Mouse (Mus musculus): ENCODE results near the gene Gm10837.
"Not testable (repeated sequence)": the region's sequence is repeated elsewhere in the genome, so short reads cannot be mapped to it uniquely, and the experiment has no call there.

The Gm10837 gene

DNA sequence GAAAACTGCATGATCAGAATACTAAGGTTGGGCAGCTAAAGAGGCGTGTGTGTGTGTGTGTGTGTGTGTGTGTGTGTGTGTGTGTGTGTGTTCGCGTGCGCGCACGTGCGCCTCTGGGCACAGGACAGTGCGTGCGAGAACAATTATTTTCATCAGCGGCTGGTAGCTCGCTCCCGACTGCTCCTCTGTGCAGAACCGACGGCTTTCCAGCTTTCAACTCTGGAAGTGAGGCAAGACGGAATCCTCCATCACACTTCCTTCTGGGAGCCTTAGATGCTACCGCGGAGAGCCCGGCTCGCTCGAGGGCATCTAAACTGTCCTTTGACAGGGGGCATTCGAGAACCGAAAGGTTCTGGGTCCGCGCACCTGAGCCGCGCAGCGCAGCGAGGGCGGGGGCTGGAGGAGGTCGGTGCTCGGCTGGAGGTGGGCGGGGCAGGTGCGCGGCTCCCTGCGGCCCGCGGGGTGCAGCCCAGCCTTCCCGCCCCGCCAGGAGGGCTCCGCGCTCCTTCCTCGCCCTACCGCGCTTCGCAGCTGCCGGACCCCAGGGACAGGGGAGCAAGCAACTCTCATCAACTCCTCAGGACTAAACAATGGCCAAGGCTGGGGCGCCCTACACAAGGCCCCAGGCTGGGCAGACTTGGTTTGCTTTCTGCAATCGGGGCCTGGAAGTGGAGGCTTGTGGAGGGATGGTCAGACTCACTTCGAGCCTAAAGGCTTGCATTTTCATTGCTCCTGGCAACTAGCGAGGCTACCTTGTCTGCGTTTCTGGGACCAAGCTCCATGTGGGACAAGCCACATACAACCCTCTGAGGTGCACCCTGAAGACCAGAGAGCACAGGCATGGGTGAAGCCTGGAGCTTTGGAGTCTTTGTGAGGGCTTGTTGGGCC, at the start of gene Gm10837:
Gene Gm10837, plus strand, starts transcription at position 146 of the 888 bp plus-strand sequence.
- no peak for DNase-seq (ENCODE audit: low read depth)

DNA sequence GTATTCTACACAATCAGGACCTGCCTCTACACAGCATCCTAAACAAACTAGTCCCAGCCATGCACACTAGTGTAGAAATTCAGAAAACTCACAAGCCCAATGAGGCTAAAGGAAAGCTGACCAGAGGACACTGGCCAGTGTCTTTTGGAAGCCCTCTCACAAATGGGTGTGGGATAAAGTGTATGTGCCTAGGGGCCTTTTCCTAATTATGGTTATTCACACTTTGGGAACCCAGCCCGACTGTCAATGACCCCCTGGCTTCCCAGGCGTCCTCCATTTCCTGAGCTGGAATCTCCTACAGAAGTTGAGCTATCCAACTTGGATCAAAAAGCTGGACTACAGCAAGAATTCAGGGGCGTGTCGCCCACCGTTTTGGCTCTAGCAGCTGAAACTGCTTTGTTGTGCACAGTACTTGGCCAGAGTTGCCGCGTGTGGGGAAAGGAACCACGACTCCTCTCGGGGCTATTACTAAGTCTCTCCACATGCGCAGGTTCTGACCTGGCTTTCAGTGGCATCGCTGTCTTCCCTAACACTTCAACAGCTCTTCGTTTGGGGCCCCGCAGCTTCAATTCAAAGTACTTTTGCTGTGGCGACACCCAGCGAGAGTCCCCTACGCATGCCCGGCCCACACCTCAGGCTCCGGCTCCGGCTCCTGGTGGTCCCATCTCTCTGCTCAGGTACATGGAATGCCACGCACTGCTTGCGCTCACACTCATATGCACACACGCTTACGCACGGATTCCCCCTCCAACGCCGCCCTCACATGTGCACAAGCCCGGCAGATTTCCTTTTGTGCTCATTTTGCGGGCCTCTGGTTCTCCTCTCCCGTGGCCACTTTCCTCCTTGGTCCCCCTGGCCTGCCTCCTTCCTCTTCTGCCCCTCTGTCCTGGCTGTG, 40.5 kb upstream of the Gm10837 start:
- no peak for DNase-seq (ENCODE audit: low read depth)

DNA sequence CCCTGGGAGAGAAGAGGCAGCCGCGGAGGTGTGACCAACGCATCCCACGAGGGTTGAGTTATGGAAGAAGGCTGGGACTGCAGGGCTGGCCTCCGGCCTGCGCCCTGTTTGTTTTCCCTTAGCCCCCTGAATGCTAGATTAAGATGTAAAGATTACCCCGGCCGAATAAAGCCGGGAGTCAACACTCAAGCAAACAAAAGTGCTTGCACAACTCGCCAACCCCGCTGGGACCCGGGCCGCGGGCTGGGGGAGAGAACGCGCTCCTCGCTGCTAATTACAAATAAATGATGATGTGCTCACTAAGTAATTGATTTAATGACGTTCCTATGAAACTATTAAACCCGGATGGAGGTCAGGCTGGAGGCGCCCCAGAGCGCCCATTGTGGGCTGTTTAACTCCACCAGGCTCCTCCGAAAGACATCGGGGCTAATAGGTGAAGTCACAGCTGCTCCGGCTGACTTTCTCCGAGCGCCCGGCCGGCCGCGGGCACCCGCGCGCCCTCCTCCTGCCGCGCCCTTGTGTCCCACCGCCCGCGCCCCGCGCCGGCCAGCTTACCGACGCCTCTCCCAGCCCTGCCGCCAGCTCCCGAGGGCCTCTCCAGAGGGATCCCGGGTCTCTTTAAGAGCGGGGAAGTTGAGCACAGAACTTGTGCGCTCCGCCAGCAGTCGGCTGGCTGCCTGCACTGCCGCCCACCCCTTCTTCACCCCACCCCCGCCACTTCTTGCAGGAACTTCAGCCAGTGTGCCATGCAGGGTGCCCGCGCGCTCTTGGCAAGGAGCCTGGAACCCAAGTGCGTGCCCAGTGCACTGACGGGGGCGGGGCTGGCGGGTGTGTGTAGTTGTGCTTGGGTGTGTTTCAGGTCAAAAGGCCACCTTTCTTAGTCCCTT, 39.6 kb upstream of the Gm10837 start, which contains the start of gene Gm5089:
Gene Gm5089, minus strand, starts transcription at position 620 of the 887 bp plus-strand sequence.
- DNase-seq (ENCODE audit: low read depth) = no peak

DNA sequence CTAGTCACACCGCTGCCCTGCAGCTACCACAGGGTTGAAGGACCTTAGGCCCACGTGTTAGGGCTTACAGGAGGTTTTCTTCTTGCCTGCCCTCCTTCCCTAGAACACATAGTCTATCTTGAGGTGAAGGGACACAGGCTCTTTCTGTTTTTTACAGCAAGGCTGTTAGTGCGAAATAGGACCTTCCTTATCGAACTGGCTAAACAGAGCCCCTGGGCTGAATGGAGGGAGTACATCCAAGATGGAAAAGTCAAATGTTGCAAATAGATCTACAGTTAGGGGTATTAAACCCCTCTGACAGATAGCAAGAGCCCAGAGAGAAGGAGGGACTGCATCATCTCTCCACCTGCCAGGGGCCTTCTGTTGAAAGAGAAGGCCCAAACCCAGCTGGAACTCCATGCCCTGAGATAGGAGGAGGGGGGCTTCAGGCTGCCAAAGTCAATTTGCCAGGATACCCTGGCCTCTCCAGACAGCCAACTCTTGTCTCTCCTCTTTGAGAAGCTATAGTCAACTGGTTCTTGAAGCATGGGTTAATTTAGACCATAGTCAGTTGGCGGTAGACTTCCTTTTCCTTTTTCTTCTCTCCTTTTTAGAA, 38.7 kb upstream of the Gm10837 start:
- DNase-seq (ENCODE audit: low read depth) = no peak

DNA sequence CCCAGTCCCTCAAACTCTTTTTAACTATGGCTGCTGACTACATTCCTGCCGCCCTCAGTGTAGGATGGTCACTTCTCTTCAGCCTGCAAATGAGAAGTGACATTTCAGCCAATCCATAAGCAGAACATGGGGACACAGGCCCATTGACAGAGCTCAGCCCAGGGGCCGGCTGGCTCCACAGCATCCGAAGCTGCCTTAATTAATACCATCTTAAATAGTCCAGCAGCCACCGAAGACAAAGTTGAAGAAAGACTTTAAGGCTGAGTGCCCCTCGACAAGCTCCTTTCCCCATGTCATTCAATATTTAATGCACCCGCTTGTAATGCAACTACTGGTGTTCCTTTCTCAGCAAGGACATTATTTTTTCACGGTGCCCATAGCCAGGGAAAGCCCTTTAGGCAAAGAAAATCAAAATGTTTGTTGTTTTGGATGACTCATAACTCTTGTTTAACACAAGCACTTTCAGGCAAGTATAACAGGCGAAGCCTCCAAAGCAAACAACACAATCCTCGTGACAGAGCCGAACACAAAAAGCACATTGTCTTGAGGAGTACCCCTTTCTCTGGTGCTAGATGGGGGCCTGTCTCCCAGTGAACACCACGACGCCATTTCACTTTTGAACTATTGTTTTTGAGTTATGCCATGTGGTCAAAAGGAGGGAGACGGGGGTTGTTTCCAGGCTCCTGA, 37.5 kb upstream of the Gm10837 start:
- DNase-seq (ENCODE audit: low read depth) = no peak

DNA sequence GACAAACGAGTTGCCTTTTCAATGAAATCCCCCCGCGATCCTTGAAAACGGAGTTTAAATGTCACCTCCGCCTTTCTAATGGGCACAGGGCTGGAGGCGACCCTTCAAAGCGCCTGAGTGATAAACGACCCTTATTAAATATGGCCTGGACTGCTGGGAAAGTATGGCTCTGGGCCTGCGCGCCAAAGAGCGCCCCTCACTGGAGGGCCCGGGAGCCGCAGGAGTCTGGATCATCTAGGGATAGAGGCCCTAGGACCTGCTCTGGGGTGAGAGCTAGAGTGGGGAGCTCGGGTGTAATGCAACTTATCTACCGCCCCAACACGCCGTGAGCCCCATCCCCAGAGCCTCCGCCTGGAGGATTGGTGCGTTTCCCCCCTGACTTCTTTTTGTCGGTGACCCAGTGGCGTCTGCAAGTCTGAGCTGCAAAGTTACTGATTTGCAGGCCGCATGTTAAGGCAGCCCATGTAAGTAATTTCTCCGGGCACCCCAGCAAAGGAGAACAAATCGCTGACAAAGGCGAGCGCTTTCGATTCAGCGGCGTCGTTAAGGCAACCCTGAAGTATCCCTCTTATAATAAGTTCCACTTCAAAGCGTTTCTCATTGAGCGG, 36.9 kb upstream of the Gm10837 start:
- no peak for DNase-seq (ENCODE audit: low read depth)

DNA sequence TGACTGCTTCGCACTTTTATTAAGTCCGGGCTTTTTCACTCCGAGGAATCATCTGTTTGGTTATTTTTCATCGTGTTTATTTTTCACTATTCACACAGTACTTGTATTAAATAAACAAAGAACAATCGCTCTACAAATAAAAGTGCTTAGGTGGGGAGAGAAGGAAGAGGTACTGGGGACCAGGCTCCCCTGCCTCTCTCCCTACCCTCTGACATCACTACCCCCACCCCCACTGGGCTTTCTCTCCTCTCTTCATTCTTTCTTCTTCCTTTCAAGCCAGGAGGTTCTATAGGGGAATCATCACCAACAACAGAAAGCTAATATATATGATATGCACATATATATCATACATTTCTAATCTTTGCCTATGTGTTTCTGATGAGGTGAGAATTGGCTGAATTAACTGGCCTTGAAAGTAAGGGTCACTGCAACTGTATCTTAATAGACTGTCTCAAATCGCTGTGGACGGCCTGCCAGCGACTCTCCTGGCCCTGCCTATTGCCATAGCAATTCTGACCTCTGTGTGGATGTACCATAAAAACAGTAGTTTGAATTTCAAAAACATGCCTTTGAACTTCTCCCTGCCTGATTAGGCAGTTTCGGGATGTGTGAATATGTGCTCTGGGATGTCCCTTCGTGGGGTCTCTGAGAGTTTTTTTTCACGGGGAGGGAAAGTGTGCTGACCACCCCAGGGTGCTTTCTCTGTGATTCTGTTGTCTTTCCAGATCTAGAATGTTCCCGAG, 36.2 kb upstream of the Gm10837 start:
- DNase-seq (ENCODE audit: low read depth) = no peak

DNA sequence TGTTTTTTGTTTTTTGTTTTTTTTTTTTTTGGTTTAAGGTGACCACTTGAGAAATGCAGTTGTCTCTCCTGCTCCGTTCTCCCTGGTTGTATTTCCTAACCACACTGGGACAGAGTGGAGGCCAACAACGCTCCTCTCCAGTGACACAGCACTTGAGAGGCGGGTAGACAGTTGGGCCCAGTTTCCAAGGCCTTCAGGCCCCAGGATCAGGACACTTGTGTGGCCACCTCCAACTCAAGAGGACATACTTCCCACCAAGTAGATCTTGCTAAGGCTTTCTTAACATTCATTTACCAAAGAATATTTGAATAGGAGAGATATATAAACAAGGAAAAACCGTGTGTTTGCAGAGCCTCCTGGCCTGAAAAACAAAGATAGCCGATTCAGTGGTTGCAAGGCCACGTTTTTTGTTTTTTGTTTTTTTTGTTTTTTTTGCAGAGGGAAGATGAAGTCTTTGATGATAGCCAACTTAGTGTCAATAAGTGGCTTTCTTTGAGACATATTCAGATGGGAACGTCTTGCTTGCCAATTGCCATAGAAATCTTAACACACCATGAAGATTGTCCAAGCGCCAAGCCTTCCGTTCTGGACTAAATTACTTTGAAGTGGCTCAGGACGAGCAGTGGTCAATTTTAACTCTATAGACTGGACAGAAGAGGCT, 35.4 kb upstream of the Gm10837 start:
- DNase-seq (ENCODE audit: low read depth) = no peak

DNA sequence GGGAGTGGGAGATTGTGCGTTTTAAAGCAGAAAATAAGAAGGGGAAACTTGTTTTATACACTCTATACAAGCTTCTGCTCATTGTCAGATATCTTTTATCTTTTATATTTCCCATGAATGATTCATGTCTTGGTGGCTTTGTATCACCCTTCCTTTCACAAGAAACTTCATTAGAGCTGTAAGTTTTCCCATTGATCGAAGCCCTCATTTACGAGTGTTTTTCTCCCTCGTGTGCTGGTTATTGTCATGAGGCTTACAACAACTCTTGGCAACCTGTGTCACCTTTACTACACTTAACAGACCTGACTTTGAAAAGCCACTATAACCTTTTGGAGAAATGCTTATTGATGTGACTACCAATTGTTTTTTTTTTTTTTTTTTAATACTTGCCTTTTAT, 34.8 kb upstream of the Gm10837 start:
- DNase-seq (ENCODE audit: low read depth) = no peak

DNA sequence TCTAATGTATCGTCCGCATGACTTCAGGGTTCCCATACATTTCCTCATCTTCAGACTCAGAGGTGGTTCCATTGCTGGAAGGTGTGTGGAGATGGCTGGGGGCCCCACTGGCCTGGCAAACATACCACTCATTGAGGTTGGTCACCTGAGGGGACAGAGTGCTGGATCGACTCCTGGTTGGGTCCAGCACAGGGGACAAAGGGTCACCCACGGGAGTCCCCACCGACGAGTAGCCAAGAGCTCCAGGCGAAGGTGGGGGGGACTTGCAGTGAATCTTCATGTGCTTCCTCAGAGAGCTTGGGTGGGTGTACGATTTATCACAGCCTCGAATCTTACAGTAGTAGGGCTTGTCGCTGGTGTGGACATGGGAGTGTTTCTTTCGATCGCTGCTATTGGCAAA, 31.1 kb upstream of the Gm10837 start:
- not testable (repeated sequence) for DNase-seq (ENCODE audit: low read depth)

DNA sequence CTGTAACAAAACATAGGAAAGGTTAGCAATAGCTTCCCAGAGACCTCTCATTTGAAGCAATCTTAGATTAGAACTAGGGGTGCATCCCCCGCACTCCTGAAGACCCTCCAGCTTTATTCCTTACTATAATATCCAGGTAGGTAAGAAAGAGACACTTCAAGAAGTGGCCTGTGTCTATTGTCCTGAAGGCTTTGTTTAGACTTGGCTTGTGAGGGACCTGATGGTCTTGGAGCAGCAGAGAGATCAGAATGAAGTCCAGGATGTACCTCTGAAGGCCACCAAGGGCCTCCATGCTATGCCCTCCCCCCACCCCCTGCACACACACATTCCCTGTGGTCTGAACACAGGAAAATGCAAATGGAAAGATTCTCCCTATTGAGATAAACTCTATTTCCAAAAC, 30.6 kb upstream of the Gm10837 start:
- no peak for DNase-seq (ENCODE audit: low read depth)

DNA sequence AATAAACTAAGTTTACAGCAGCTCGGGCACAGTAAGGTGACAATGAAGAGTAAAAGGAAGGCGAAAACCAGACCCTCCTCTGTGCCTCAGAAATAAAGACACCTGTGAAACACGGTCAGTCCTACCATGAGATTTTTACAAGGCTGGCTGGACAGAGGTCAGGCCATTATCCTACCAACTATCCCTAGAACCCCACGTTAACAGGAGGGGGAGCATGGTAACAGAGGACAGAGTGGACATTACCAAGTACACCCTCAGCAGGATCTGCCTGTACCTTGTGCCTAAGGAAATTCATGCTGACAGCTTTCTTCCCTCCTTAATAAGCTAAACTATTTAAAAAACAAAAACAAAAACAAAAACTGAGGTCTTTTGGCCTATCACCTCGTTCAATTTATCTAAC, 30.2 kb upstream of the Gm10837 start:
- no peak for DNase-seq (ENCODE audit: low read depth)

DNA sequence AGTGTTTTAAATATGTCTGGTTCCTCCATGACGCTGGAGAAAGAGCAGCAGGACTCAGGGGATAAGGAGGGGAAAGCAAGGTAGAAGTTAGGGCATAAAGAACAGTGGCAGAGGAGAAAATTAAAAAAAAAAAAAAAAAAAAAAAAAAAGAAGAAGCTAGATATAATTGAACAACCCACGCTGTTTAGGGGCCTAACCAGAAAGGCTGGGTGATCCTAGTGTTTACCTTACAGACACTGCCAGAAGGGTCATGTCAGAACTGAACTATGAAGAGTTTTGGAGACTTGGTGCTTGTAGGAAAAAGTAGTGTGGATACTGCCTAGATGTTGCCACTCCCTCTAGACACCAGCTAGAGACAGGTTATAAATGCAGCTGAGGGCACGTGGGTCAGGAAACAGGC, 28.9 kb upstream of the Gm10837 start:
- DNase-seq (ENCODE audit: low read depth) = no peak

DNA sequence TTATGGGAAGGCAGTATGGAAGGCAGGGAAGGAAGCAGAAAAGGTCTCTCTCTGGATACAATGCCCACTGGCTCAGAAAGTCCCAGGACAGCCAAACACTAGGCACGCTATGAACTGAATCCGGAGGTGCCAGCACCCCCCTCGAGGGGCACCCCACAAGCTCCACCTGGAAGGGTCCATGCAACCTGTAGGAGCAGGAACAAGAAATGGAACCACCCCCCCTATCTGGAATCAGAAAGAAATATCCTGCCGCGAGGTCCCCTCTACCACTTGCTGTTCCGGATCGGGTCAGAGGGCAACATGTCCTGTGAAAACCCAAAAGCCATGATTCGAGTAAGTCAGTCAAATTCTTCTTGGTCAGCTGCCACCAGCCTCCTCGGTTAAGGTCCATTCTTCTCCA, 28.4 kb upstream of the Gm10837 start:
- no peak for DNase-seq (ENCODE audit: low read depth)

DNA sequence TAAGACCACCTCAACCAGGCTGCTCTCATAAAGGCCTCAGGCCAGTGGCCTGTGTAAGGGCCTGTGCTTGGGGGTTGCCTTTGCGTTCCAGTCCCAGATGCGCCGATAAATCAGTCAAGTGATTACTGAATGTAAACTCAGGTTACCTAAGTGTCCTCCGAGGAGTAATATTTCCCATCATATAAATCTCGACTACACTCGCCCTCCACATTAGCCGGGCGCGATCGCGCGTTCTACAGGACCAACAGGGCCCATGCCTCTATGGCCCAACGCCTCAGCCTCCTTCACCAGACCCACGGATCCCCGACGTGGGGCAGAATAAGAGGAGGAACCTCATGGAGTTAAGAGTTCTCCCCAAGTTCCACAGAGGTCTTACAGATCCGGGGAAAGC, 27.7 kb upstream of the Gm10837 start:
- no peak for DNase-seq (ENCODE audit: low read depth)

DNA sequence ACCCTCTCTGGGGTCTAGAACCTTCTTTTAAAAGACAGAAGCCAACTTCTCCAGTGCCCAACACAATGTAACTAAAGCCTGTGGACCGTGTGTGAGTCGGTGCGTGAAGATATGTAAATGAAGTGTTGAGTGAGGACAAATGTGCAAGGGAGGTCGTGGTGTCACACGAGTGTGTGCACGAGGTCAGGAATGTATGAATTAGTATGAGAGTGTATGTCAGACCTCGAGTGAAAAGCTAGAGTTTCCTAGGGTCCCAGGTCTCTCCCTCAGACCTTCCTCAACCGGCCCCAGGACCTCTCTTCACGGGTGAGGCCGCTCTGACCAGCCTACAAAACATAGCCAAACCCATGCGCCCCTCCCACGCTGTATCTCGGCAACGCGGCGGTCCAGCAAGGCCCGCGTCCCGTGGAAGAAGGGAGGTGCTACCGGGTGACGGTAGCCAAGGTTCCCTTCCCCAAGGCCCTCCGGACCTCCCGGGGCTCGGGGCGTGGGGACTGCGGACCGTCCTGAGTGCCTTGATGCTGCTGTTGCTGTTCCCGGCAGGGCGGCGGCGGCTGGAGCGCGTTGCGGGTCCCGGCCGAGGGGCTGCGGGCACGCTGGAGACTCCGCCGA, 27.2 kb upstream of the Gm10837 start:
- no peak for DNase-seq (ENCODE audit: low read depth)

DNA sequence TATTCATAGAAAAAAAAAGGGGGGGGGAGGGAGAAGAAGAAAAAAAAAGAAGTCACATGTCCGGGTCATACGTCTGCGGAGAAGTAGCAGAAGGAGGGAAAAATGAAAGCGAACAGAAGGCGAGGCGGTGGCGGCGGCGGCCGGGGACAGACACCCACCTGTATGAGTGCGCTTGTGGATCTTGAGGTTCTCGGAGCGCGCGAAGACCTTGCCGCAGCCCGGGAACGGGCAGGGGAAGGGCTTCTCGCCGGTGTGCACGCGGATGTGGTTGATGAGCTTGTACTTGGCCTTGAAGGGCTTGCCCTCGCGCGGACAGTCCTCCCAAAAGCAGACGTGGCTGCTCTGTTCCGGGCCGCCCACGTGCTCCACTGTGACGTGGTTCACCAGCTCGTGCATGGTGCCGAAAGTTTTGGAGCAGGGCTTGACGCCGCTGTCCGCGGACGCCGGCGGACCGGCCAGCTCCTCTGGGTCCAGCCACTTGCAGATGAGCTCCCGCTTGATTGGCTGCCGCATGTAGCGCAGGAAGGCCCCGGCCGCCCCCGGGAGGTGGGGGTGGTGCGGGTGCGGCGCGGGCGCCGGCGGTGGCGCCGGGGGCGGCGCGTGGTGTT, 26.5 kb upstream of the Gm10837 start:
- not testable (repeated sequence) for DNase-seq (ENCODE audit: low read depth)

DNA sequence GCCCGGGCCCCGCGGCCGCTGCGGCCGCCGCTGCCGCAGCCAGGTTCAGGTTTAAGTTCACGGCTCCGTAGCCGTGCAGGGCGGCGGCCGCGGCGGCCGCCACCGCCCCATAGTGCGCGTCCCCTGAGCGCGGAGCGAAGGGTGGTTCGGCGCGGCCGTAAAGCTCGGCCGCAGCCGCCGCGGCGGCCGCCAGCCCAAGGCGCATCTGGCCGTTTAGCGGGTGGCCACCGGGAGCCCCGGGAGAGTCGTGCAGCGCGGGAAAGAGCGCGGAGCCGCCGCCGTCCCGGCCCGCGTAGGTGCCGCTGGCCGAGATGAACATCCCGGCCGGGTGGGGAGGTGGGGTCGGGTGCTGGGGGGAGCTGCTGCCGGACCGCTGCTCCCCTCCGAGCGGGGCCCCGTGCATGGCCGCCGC, 26.0 kb upstream of the Gm10837 start:
- no peak for DNase-seq (ENCODE audit: low read depth)

Data from NIH3T3 (cell line).